Comparison of ENCODE assay signal across 14 mouse cellular contexts in the genomic region with DNA sequence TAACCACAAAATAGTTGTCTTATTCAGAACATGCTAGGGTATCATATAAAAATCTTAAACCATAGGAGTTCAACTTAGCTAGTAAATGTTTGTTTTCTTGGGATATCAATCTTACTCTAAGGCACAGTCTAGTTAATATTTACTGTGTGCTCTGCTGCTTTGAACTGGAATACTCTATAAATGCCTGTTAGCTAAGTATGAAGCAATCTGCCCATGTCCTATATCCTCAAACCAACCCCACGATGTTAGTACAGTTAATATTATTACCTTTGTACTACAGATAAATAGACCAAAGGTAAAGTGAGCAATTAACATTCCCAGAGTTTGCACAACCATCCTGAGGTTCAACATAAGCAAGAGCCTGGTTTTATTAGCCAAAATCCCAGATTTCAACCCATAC.
"Had no signal": no experiment of that assay in that cellular context is flagged by ENCODE, and none has a peak within 500 bp of the region (broad histone marks: within the 10 kb centered on the region; RNA-seq: fewer than 3 reads in every experiment).

No protein-coding gene starts in this region.

- ATAC-seq: lung, postnatal 0 days; midbrain, embryonic 13.5 days had no signal

- H3K9me3 ChIP-seq: hindbrain, embryonic 15.5 days; limb, embryonic 12.5 days; liver, embryonic 15.5 days; midbrain, embryonic 13.5 days; neural tube, embryonic 15.5 days had no signal

- H3K9ac ChIP-seq: hindbrain, embryonic 15.5 days; limb, embryonic 12.5 days; liver, embryonic 15.5 days; midbrain, embryonic 13.5 days; neural tube, embryonic 15.5 days had no signal

- H3K4me3 ChIP-seq: hindbrain, embryonic 15.5 days; layer of hippocampus, adult 2 months; limb, embryonic 12.5 days; liver, embryonic 15.5 days; midbrain, embryonic 13.5 days; myocyte; neural tube, embryonic 15.5 days had no signal

- H3K4me2 ChIP-seq: hindbrain, embryonic 15.5 days; limb, embryonic 12.5 days; liver, embryonic 11.5 days; liver, embryonic 15.5 days; midbrain, embryonic 13.5 days; neural tube, embryonic 15.5 days had no signal

- H3K27ac ChIP-seq: hindbrain, embryonic 15.5 days; layer of hippocampus, adult 2 months; limb, embryonic 12.5 days; liver, embryonic 15.5 days; midbrain, embryonic 13.5 days; neural tube, embryonic 15.5 days had no signal

- H3K4me1 ChIP-seq: hindbrain, embryonic 15.5 days; limb, embryonic 12.5 days; liver, embryonic 15.5 days; neural tube, embryonic 15.5 days had no signal

- DNase-seq: lung, adult 2 months; lung, postnatal 36 days; right cerebral cortex, adult 18-20 months; right cerebral cortex, postnatal 25 days; thymus, postnatal 36 days had no signal

- H3K36me3 ChIP-seq: hindbrain, embryonic 15.5 days; limb, embryonic 12.5 days; liver, embryonic 15.5 days; midbrain, embryonic 13.5 days; neural tube, embryonic 15.5 days had no signal

- H3K27me3 ChIP-seq: hindbrain, embryonic 15.5 days; limb, embryonic 12.5 days; liver, embryonic 15.5 days; midbrain, embryonic 13.5 days; neural tube, embryonic 15.5 days had no signal
